Mouse (Mus musculus): ENCODE data around the gene Afmid. TPM values are rescaled to one million over a fixed set of nuclear protein-coding genes. Genes with fewer than 3 reads are reported as not detected.

Afmid gene
- 22.5 to 25.5 TPM (median 23.7 TPM) in 4 replicates for total RNA-seq (2023; ENCODE audit: inconsistent age)

GRCm38 (mm10) chr11:117825333-117826101 is at the start of gene Afmid, which contains the start of gene Tk1:
TSS of gene Afmid (plus strand) at chr11:117825924.
TSS of gene Tk1 (minus strand) at chr11:117826092.

GRCm38 (mm10) chr11:117781993-117782704 is 43.6 kb upstream of the Afmid start, which contains the start of the genes Tmc8 and Tmc6:
TSS of gene Tmc8 (plus strand) at chr11:117782076.
TSS of gene Tmc6 (minus strand) at chr11:117782198.

DNA sequence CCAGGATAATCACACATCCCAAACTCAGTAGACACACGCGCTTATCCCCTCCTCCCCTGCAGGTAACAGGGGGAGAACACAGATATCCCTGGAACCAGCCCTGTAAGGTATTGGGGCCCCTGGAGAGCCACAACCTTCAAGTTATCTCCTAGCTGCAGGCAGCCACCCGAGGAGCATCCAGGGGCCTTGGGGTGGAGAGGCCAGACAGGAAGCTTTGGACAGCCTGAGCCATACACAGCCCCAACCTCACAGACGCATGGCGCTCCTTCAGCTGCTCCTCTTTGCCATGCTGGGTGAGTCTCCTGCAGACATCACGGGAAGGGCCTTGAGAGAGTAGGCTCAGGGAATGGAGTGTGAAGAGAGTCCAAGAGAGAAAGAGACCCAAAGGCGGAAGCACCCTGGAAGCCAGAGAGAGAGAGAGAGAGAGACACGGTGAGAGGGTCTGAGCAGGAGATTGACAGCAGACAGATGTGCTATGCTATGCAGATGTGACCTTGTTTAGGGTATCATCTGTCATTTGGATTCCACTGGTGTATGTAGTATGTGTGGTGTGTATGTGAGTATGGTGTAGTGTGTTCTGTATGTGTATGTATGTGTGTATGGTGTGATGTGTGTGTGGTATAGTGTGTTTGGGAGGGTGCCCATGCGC is 28.1 kb upstream of the Afmid start, which contains the start of gene 6030468B19Rik:
6030468B19Rik (plus strand) TSS at position 150 of the 649 bp plus-strand sequence.

DNA sequence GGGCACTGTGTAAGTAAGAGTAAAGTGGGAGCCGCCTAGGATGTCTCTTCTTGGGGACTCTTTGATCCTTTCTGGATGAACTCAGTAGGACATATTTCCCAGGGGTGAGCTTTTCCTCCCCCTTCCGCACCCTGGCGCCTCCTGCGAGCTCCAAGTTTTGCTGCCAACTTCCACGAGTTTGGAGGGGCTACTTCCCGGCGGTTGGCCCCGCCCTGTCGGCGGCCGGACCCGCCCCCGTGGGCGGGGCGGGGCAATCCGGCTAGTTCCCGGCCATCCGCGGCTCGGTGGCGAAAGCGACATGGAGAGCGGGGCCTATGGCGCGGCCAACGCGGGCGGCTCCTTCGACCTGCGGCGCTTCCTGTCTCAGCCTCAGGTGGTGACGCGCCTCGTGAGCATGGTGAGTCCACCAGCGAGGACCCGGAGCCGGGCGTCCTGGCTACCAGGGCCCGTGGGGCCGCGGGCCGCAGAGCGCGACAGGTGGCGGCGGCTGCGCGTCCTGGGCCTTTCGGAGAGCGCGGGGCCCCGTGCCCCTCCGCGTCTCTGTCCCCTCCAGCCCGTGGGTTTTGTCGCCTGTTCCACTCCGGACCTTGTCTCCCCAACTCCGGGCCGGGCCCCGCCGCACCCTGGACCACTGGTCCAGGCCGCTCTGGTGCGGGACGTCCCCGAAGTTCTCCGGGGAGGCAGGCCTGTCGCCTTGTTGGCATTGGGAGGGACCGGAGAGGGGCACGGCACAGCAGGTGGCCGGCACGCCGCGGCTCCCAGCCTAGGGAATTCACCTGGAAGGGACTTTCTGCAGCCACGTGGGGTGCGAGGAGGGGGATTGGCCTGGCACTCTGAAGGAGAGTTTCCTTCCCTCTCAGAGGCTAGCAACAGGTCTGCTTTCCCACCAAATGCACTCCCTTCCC is 16.1 kb upstream of the Afmid start, which contains the start of the genes Gm20708 and Syngr2:
Gm20708 (plus strand) TSS at position 262 of the 905 bp plus-strand sequence.
Syngr2 (plus strand) TSS at position 262 of the 905 bp plus-strand sequence.

GRCm38 (mm10) chr11:117848985-117849671 is 23.4 kb downstream of the Afmid start, which contains the start of gene Birc5:
TSS of gene Birc5 (plus strand) at chr11:117849251.

DNA sequence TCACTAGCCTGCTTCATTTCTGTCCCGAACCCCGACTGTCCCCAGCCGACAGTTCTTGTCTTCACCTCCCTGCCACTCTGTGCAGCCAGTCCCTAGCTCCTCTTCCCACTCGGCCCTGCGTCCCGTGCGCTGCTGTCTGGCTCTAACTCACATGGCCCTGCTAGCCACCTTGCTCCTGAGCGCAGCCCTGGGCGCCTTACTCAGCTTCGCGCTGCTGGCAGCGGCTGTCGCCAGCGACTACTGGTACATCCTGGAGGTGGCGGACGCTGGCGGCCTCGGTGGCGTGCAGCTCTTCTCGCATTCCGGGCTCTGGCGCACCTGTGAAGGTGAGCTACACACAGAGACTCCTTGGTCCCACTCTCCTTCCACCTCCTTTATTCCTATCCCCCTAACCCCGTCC is 34.9 kb downstream of the Afmid start, which contains the start of gene Tmem235:
Tmem235 (plus strand) TSS at position 152 of the 400 bp plus-strand sequence.

DNA sequence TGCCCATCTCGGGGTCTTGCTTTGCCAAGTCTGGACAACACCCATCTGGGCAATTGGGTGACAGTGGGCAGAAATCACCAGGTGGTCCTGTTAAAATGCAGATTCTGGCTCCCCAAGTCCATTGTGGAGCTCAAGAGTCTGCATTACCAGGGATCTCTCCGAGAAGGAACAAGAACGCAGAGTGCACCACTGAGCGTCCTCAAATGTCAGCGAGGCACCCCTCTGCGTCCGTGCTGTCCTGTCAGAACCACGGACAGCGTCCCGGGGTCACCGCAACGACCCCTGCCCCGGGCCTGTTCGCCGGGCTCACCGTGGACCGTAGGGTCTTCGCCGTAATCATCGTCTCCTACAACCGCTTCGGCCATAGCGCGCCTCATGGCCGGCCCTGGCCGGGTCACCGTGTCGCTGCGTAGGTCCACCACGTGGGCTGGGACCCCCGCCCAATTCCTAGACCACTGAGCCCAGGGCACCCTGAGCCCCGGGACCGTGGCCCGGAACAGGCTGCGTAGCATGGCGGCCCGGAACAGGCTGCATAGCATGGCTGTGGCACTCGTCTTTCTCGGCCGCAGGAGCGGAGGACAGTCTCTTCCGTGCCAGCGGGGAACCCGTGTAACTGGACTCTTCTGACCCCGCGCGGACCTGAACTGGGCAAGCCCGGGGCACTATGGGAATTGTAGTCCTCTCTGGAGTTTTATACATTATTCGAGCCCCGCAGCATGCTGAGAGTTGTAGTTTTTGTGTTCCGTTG is 47.3 kb downstream of the Afmid start, which contains the start of gene Tha1:
Tha1 (minus strand) TSS at position 621 of the 748 bp plus-strand sequence.

Other genes with a start within 250 kb of the Afmid start
- gene Tnrc6c, start 171.6 kb upstream of the Afmid start, total RNA-seq (2023; ENCODE audit: inconsistent age) = 76.9 to 80.2 TPM (median 78.1 TPM) in 4 replicates
- gene Tmc8, start 43.8 kb upstream of the Afmid start, total RNA-seq (2023; ENCODE audit: inconsistent age) = 62.9 to 82.9 TPM (median 68.0 TPM) in 4 replicates
- 139 to 192 TPM (median 154 TPM) in 4 replicates for gene Tmc6, start 43.7 kb upstream of the Afmid start, total RNA-seq (2023; ENCODE audit: inconsistent age)
- gene 6030468B19Rik, start 28.3 kb upstream of the Afmid start, total RNA-seq (2023; ENCODE audit: inconsistent age) = 2.4 to 5.4 TPM (median 2.6 TPM) in 4 replicates
- gene Gm20708, start 16.3 kb upstream of the Afmid start, total RNA-seq (2023; ENCODE audit: inconsistent age) = 9.2 to 15.2 TPM (median 11.7 TPM) in 4 replicates
- gene Syngr2, start 16.3 kb upstream of the Afmid start, total RNA-seq (2023; ENCODE audit: inconsistent age) = 177 to 196 TPM (median 184 TPM) in 4 replicates
- gene Tk1, start 168 bp downstream of the Afmid start, total RNA-seq (2023; ENCODE audit: inconsistent age) = 36.8 to 49.7 TPM (median 40.1 TPM) in 4 replicates
- gene Birc5, start 23.3 kb downstream of the Afmid start, total RNA-seq (2023; ENCODE audit: inconsistent age) = 2.0 to 3.8 TPM (median 2.9 TPM) in 4 replicates
- not detected in 4 replicates for gene Tmem235, start 34.8 kb downstream of the Afmid start, total RNA-seq (2023; ENCODE audit: inconsistent age)
- 1.4 to 3.8 TPM (median 2.7 TPM) in 4 replicates for gene Tha1, start 47.6 kb downstream of the Afmid start, total RNA-seq (2023; ENCODE audit: inconsistent age)
- 48.6 to 53.9 TPM (median 51.8 TPM) in 4 replicates for gene Socs3, start 144.1 kb downstream of the Afmid start, total RNA-seq (2023; ENCODE audit: inconsistent age)
- gene Pgs1, start 160.4 kb downstream of the Afmid start, total RNA-seq (2023; ENCODE audit: inconsistent age) = 39.7 to 45.2 TPM (median 42.5 TPM) in 4 replicates

Measured in B cell, adult (primary cell).